Mouse (Mus musculus): Measurements from ENCODE around the gene Spen. TPM values are rescaled to one million over a fixed set of nuclear protein-coding genes. Genes with fewer than 3 reads are reported as not detected.

Spen gene
- polyA plus RNA-seq, 1 experiment, result 56.0 TPM

GRCm38 (mm10) chr4:141420192-141420829, 118.1 kb downstream of the Spen start, which contains the start of gene Hspb7:
Gene Hspb7, plus strand, starts transcription at chr4:141420779.
- Histone ChIP-seq H3K36me3 (ENCODE audit: control insufficient read depth, insufficient read depth, low read length) (no peaks in the 10 kb centered on the region), H3K27ac (ENCODE audit: insufficient read depth, low read depth, low read length) (peak within 1 kb of the TSS; percentile 49)

GRCm38 (mm10) chr4:141419398-141420191, 118.8 kb downstream of the Spen start:
- Histone ChIP-seq H3K27ac (ENCODE audit: insufficient read depth, low read depth, low read length) (no peak overlapping the region), H3K4me1 (ENCODE audit: control insufficient read depth, insufficient read depth, insufficient read length, low read length) (peaks cover 11% of the 10 kb centered on the region), H3K4me3 (ENCODE audit: low read depth, low read length) (no peak overlapping the region), H3K36me3 (ENCODE audit: control insufficient read depth, insufficient read depth, low read length) (no peaks in the 10 kb centered on the region), H3K27me3 (ENCODE audit: control insufficient read depth, insufficient read depth, low read length) (no peaks in the 10 kb centered on the region)
- TF ChIP-seq CTCF (IDR thresholded peaks at IDR 0.05; ENCODE audit: extremely low read depth, insufficient read length, insufficient replicate concordance, low read depth, low read length), result no peak
- TF ChIP-seq POLR2A (IDR thresholded peaks at IDR 0.05; ENCODE audit: low read depth, low read length), result no peak
- WGBS, result 71% methylated on average over 27 of the region's 27 CpGs

More at GRCm38 (mm10) chr4:141420192-141420829, 118.1 kb downstream of the Spen start, which contains the start of gene Hspb7:
- no peak for TF ChIP-seq CTCF (IDR thresholded peaks at IDR 0.05; ENCODE audit: extremely low read depth, insufficient read length, insufficient replicate concordance, low read depth, low read length)
- no peak for TF ChIP-seq POLR2A (IDR thresholded peaks at IDR 0.05; ENCODE audit: low read depth, low read length)
- Histone ChIP-seq H3K27me3 (ENCODE audit: control insufficient read depth, insufficient read depth, low read length) (peaks cover 3% of the 10 kb centered on the region; the same call in 1 of the 2 replicates), H3K4me3 (ENCODE audit: low read depth, low read length) (peak within 1 kb of the TSS; percentile 46), H3K4me1 (ENCODE audit: control insufficient read depth, insufficient read depth, insufficient read length, low read length) (peaks cover 11% of the 10 kb centered on the region)
- 60% methylated on average over 9 of the region's 9 CpGs for WGBS

Other genes with a start within 250 kb of the Spen start
- 28.3 and 86.3 TPM in 2 replicates for gene Epha2, start 237.4 kb downstream of the Spen start, polyA plus RNA-seq (2012; rRNA removed)
- gene Fam131c, start 170.4 kb downstream of the Spen start, polyA plus RNA-seq (2012; rRNA removed), result 0.77 and 1.8 TPM in 2 replicates
- 0.04 TPM in 1 of 2 replicates, not detected in the other for gene Clcnka, start 139.9 kb downstream of the Spen start, polyA plus RNA-seq (2012; rRNA removed)
- not detected in 2 replicates for gene Clcnkb, start 122.6 kb downstream of the Spen start, polyA plus RNA-seq (2012; rRNA removed)
- 4.7 and 5.8 TPM in 2 replicates for gene Hspb7, start 117.8 kb downstream of the Spen start, polyA plus RNA-seq (2012; rRNA removed)
- not detected in 2 replicates for gene Srarp, start 102.5 kb downstream of the Spen start, polyA plus RNA-seq (2012; rRNA removed)
- gene Zbtb17, start 93.9 kb downstream of the Spen start, polyA plus RNA-seq (2012; rRNA removed), result 26.3 and 47.0 TPM in 2 replicates
- 55.3 and 108 TPM in 2 replicates for gene Fblim1, start 67.5 kb upstream of the Spen start, polyA plus RNA-seq (2012; rRNA removed)
- 46.5 and 61.9 TPM in 2 replicates for gene Tmem82, start 80.0 kb upstream of the Spen start, polyA plus RNA-seq (2012; rRNA removed)
- 11.2 and 25.3 TPM in 2 replicates for gene Slc25a34, start 85.2 kb upstream of the Spen start, polyA plus RNA-seq (2012; rRNA removed)
- gene Plekhm2, start 126.3 kb upstream of the Spen start, polyA plus RNA-seq (2012; rRNA removed), result 9.7 and 17.0 TPM in 2 replicates
- 9.8 and 16.5 TPM in 2 replicates for gene Rsc1a1, start 147.0 kb upstream of the Spen start, polyA plus RNA-seq (2012; rRNA removed)
- gene Ddi2, start 184.8 kb upstream of the Spen start, polyA plus RNA-seq (2012; rRNA removed), result 15.4 and 21.2 TPM in 2 replicates
- 13.3 and 19.0 TPM in 2 replicates for gene Agmat, start 208.1 kb upstream of the Spen start, polyA plus RNA-seq (2012; rRNA removed)